Mouse (Mus musculus): ENCODE data around the gene Il4ra. TPM values are rescaled to one million over a fixed set of nuclear protein-coding genes. Genes with fewer than 3 reads are reported as not detected.

Il4ra gene
- total and polyA plus RNA-seq, 2 experiments from 2014 or later = 4.1 to 6.9 TPM

- Histone ChIP-seq H3K36me3 (ENCODE audit: insufficient read depth) (no peaks in the 10 kb centered on the region; the same call in 1 of the 2 replicates), H3K27ac (ENCODE audit: low read depth, low read length) (no peak overlapping the region), H3K9ac (no peak overlapping the region), H3K27me3 (ENCODE audit: insufficient read depth, low read length) (no peaks in the 10 kb centered on the region), H3K4me1 (ENCODE audit: insufficient read depth) (no peaks in the 10 kb centered on the region), H3K9me3 (ENCODE audit: low read length) (no peaks in the 10 kb centered on the region), H3K4me3 (ENCODE audit: low read depth, low read length) (no peak overlapping the region), H3K4me2 (ENCODE audit: low read depth) (no peak overlapping the region)
- ATAC-seq (no peak), DNase-seq (no peak)
- TF ChIP-seq CTCF (IDR thresholded peaks at IDR 0.05; ENCODE audit: low read depth) = no peak
- 75% methylated on average over 6 of the region's 6 CpGs for WGBS
Observed at GRCm38 (mm10) chr7:125572737-125573136, 20.8 kb downstream of the Il4ra start.

- no peaks in the 10 kb centered on the region; the same call in 1 of the 2 replicates for H3K36me3 ChIP-seq (ENCODE audit: insufficient read depth)
- WGBS = 90% methylated on average over 2 of the region's 2 CpGs
- ATAC-seq (no peak), DNase-seq (no peak)
- H3K4me1 ChIP-seq (ENCODE audit: insufficient read depth) = no peaks in the 10 kb centered on the region
- no peak overlapping the region for H3K4me2 ChIP-seq (ENCODE audit: low read depth)
- H3K27me3 ChIP-seq (ENCODE audit: insufficient read depth, low read length) = no peaks in the 10 kb centered on the region
- H3K9ac ChIP-seq = no peak overlapping the region
- no peak for TF ChIP-seq CTCF (IDR thresholded peaks at IDR 0.05; ENCODE audit: low read depth)
- no peak overlapping the region for H3K4me3 ChIP-seq (ENCODE audit: low read depth, low read length)
- no peaks in the 10 kb centered on the region for H3K9me3 ChIP-seq (ENCODE audit: low read length)
- H3K27ac ChIP-seq (ENCODE audit: low read depth, low read length) = no peak overlapping the region
Observed at GRCm38 (mm10) chr7:125573849-125574248, 21.9 kb downstream of the Il4ra start.

GRCm38 (mm10) chr7:125574832-125575231 is 22.9 kb downstream of the Il4ra start:
- Histone ChIP-seq H3K4me2 (ENCODE audit: low read depth) (no peak overlapping the region), H3K27ac (ENCODE audit: low read depth, low read length) (no peak overlapping the region), H3K4me1 (ENCODE audit: insufficient read depth) (no peaks in the 10 kb centered on the region), H3K9ac (no peak overlapping the region), H3K36me3 (ENCODE audit: insufficient read depth) (no peaks in the 10 kb centered on the region; the same call in 1 of the 2 replicates), H3K27me3 (ENCODE audit: insufficient read depth, low read length) (no peaks in the 10 kb centered on the region), H3K9me3 (ENCODE audit: low read length) (no peaks in the 10 kb centered on the region), H3K4me3 (ENCODE audit: low read depth, low read length) (no peak overlapping the region)
- no peak for TF ChIP-seq CTCF (IDR thresholded peaks at IDR 0.05; ENCODE audit: low read depth)
- WGBS = 89% methylated on average over 3 of the region's 3 CpGs
- DNase-seq = no peak
- ATAC-seq = no peak

DNA sequence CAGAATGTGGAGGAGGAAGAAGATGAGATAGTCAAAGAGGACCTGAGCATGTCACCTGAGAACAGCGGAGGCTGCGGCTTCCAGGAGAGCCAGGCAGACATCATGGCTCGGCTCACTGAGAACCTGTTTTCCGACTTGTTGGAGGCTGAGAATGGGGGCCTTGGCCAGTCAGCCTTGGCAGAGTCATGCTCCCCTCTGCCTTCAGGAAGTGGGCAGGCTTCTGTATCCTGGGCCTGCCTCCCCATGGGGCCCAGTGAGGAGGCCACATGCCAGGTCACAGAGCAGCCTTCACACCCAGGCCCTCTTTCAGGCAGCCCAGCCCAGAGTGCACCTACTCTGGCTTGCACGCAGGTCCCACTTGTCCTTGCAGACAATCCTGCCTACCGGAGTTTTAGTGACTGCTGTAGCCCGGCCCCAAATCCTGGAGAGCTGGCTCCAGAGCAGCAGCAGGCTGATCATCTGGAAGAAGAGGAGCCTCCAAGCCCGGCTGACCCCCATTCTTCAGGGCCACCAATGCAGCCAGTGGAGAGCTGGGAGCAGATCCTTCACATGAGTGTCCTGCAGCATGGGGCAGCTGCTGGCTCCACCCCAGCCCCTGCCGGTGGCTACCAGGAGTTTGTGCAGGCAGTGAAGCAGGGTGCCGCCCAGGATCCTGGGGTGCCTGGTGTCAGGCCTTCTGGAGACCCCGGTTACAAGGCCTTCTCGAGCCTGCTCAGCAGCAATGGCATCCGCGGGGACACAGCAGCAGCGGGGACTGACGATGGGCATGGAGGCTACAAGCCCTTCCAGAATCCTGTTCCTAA is 24.0 kb downstream of the Il4ra start:
- no peak for TF ChIP-seq CTCF (IDR thresholded peaks at IDR 0.05; ENCODE audit: low read depth)
- no peak overlapping the region for H3K4me2 ChIP-seq (ENCODE audit: low read depth)
- no peak overlapping the region for H3K9ac ChIP-seq
- H3K4me1 ChIP-seq (ENCODE audit: insufficient read depth) = no peaks in the 10 kb centered on the region
- H3K27me3 ChIP-seq (ENCODE audit: insufficient read depth, low read length) = no peaks in the 10 kb centered on the region
- H3K9me3 ChIP-seq (ENCODE audit: low read length) = no peaks in the 10 kb centered on the region
- ATAC-seq = no peak
- no peaks in the 10 kb centered on the region; the same call in 1 of the 2 replicates for H3K36me3 ChIP-seq (ENCODE audit: insufficient read depth)
- no peak for DNase-seq
- H3K27ac ChIP-seq (ENCODE audit: low read depth, low read length) = no peak overlapping the region
- 88% methylated on average over 16 of the region's 16 CpGs for WGBS
- no peak overlapping the region for H3K4me3 ChIP-seq (ENCODE audit: low read depth, low read length)

- H3K4me1 ChIP-seq (ENCODE audit: insufficient read depth) = no peaks in the 10 kb centered on the region
- no peak overlapping the region for H3K4me3 ChIP-seq (ENCODE audit: low read depth, low read length)
- 43% methylated on average over 7 of the region's 7 CpGs for WGBS
- DNase-seq (no peak), ATAC-seq (peak; percentile 56)
- H3K36me3 ChIP-seq (ENCODE audit: insufficient read depth) = no peaks in the 10 kb centered on the region; the same call in 1 of the 2 replicates
- no peaks in the 10 kb centered on the region for H3K27me3 ChIP-seq (ENCODE audit: insufficient read depth, low read length)
- H3K27ac ChIP-seq (ENCODE audit: low read depth, low read length) = no peak overlapping the region
- no peak for TF ChIP-seq CTCF (IDR thresholded peaks at IDR 0.05; ENCODE audit: low read depth)
- no peaks in the 10 kb centered on the region for H3K9me3 ChIP-seq (ENCODE audit: low read length)
- H3K9ac ChIP-seq = no peak overlapping the region
- no peak overlapping the region for H3K4me2 ChIP-seq (ENCODE audit: low read depth)
Observed at GRCm38 (mm10) chr7:125576982-125577381, 25.1 kb downstream of the Il4ra start.

GRCm38 (mm10) chr7:125577486-125578088 is 25.7 kb downstream of the Il4ra start:
- no peak overlapping the region for H3K9ac ChIP-seq
- H3K27me3 ChIP-seq (ENCODE audit: insufficient read depth, low read length) = no peaks in the 10 kb centered on the region
- ATAC-seq (no peak), DNase-seq (no peak)
- H3K36me3 ChIP-seq (ENCODE audit: insufficient read depth) = no peaks in the 10 kb centered on the region; the same call in 1 of the 2 replicates
- no peak overlapping the region for H3K4me3 ChIP-seq (ENCODE audit: low read depth, low read length)
- no peak overlapping the region for H3K27ac ChIP-seq (ENCODE audit: low read depth, low read length)
- WGBS = 82% methylated on average over 11 of the region's 11 CpGs
- no peak for TF ChIP-seq CTCF (IDR thresholded peaks at IDR 0.05; ENCODE audit: low read depth)
- no peaks in the 10 kb centered on the region for H3K4me1 ChIP-seq (ENCODE audit: insufficient read depth)
- no peaks in the 10 kb centered on the region for H3K9me3 ChIP-seq (ENCODE audit: low read length)
- no peak overlapping the region for H3K4me2 ChIP-seq (ENCODE audit: low read depth)

DNA sequence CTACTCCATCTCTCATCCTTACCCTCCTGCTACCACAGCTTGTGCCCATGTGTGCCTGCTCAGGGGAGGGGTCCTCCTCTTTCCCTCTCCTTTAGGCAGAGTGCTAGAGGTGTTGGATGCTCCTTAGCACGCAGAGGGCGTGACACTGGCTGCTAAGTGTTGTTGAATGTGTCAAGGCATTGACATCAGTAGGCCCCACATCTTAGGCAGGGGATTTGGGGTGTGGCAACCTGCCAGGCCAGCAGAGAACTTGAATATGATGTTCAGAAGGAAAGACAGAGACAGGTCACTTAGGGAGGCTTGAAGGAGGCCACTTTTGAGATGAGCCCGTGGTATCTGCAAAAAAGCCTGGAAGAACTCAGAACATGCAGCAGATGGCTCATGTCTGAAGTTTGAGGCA is 26.2 kb downstream of the Il4ra start:
- H3K4me1 ChIP-seq (ENCODE audit: insufficient read depth) = no peaks in the 10 kb centered on the region
- DNase-seq (no peak), ATAC-seq (no peak)
- WGBS = 79% methylated on average over 3 of the region's 3 CpGs
- no peaks in the 10 kb centered on the region; the same call in 1 of the 2 replicates for H3K36me3 ChIP-seq (ENCODE audit: insufficient read depth)
- no peaks in the 10 kb centered on the region for H3K9me3 ChIP-seq (ENCODE audit: low read length)
- H3K9ac ChIP-seq = no peak overlapping the region
- no peak overlapping the region for H3K4me3 ChIP-seq (ENCODE audit: low read depth, low read length)
- no peak overlapping the region for H3K4me2 ChIP-seq (ENCODE audit: low read depth)
- no peak overlapping the region for H3K27ac ChIP-seq (ENCODE audit: low read depth, low read length)
- no peak for TF ChIP-seq CTCF (IDR thresholded peaks at IDR 0.05; ENCODE audit: low read depth)
- no peaks in the 10 kb centered on the region for H3K27me3 ChIP-seq (ENCODE audit: insufficient read depth, low read length)

Data from forebrain, postnatal 0 days (tissue).